Mouse (Mus musculus) MEL (cell line): ENCODE data around the gene Tspan18.

Source experiments
- CTCF ChIP-seq, 3 experiments: IDR thresholded peaks in 2 of 3; conservative IDR thresholded peaks in 1 of 3; 2 replicates each; pipeline ENCODE4 v1.5.1; 2011 to 2012; ENCODE audit warnings: low read length in 3 of 3, low read depth in 2 of 3, mild to moderate bottlenecking in 2 of 3, improper control_type of control experiment in 1 of 3, inconsistent platforms in 1 of 3, mixed read lengths in 1 of 3, moderate library complexity in 1 of 3; ENCODE audit not compliant: control insufficient read depth in 1 of 3, insufficient read depth in 1 of 3, poor library complexity in 1 of 3, severe bottlenecking in 1 of 3
- MAZ ChIP-seq: IDR thresholded peaks from 2 replicates; pipeline ENCODE4 v1.6.1; 2012; ENCODE audit warnings: low read depth, mild to moderate bottlenecking, inconsistent platforms, low read length, improper control_type of control experiment
- NELFE ChIP-seq: IDR thresholded peaks from 2 replicates; pipeline ENCODE4 v1.6.1; 2011; ENCODE audit warnings: low read depth, low read length, improper control_type of control experiment
- POLR2A ChIP-seq, 2 experiments: IDR thresholded peaks; 2 replicates each; pipeline ENCODE4 v1.6.1; 2011 to 2012; ENCODE audit warnings: low read length in 2 of 2, mild to moderate bottlenecking in 2 of 2, control low read depth in 1 of 2, improper control_type of control experiment in 1 of 2, low read depth in 1 of 2, moderate library complexity in 1 of 2; ENCODE audit not compliant: control insufficient read depth in 1 of 2, insufficient read depth in 1 of 2, poor library complexity in 1 of 2
- SMC3 ChIP-seq: IDR thresholded peaks from 2 replicates; pipeline ENCODE4 v1.6.1; 2011; ENCODE audit warnings: low read depth, low read length, improper control_type of control experiment
- USF1 ChIP-seq: IDR thresholded peaks from 2 replicates; pipeline ENCODE4 v1.6.1; 2014; ENCODE audit warnings: low read depth, mild to moderate bottlenecking, inconsistent platforms, low read length, improper control_type of control experiment, moderate library complexity
- ZMIZ1 ChIP-seq: IDR thresholded peaks from 2 replicates; pipeline ENCODE4 v1.6.1; 2012; ENCODE audit warnings: low read depth, mild to moderate bottlenecking, inconsistent platforms, low read length, improper control_type of control experiment, moderate library complexity

DNA sequence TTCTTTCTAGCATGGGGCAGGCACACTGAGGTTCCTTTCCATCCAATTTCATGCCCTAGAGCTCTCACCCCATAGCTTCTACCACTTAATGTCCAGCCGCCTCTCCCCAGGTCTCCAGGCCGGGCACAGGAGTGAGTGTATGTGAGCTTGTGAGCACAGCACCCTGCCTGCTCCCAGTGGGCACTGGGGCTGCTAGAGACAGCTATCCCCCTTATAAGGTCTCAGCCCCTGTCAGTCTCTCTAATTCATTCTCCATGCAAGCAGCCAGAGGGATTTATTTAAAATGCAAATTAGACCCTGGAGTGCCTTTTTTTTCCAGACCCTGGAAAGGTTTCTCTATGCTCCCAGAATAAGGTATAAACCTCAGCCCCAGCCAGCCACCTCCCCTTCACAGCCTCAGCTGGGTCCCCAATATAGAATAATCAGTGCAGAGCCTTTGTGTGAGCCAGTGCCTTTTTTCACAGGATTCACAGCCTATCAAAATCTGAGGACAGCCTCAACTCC, 54.1 kb downstream of the Tspan18 start:
- TF ChIP-seq CTCF (IDR thresholded peaks at IDR 0.05 in 2 of 3, conservative IDR thresholded peaks at IDR 0.05 in 1 of 3; ENCODE audit: control insufficient read depth in 1 of 3, insufficient read depth in 1 of 3, low read depth in 2 of 3, low read length in 3 of 3, poor library complexity in 1 of 3, severe bottlenecking in 1 of 3) (no peak), ZMIZ1 (no peak), SMC3 (no peak), NELFE (no peak), USF1 (no peak), MAZ (no peak), POLR2A (IDR thresholded peaks at IDR 0.05; ENCODE audit: control insufficient read depth in 1 of 2, insufficient read depth in 1 of 2, low read depth in 1 of 2, low read length in 2 of 2, poor library complexity in 1 of 2) (no peak)
